Mouse (Mus musculus) embryonic facial prominence, embryonic 13.5 days (tissue): ENCODE measurements around the gene Arhgap27. TPM values are rescaled to one million over a fixed set of nuclear protein-coding genes. Genes with fewer than 3 reads are reported as not detected.

Experiments used
- ATAC-seq: fragments of 200-750 bp; cut with Nextera tagmentation; 2 replicates; pipeline ENCODE4 v1.8.0; 2017; ENCODE audit warnings: low read depth; ENCODE audit not compliant: insufficient number of reproducible peaks, insufficient read depth, low FRiP score, low TSS enrichment
- H3K27ac ChIP-seq: fragments of 300-500 bp; sonication (generic); 2 replicates; pipeline ENCODE4 v1.5.1; 2015; ENCODE audit warnings: moderate library complexity, mild to moderate bottlenecking, inconsistent platforms
- H3K27me3 ChIP-seq: fragments of 300-500 bp; sonication (generic); 2 replicates; pipeline ENCODE4 v1.6.1; 2015; ENCODE audit warnings: mild to moderate bottlenecking, inconsistent platforms
- H3K36me3 ChIP-seq: fragments of 300-500 bp; sonication (generic); 2 replicates; pipeline ENCODE4 v1.6.1; 2015; ENCODE audit warnings: mild to moderate bottlenecking, inconsistent platforms
- H3K4me1 ChIP-seq: fragments of 300-500 bp; sonication (generic); 2 replicates; pipeline ENCODE4 v1.6.1; 2015; ENCODE audit warnings: inconsistent platforms
- H3K4me2 ChIP-seq: fragments of 300-500 bp; sonication (generic); 2 replicates; pipeline ENCODE4 v1.6.1; 2015; ENCODE audit warnings: moderate library complexity, mild to moderate bottlenecking, inconsistent platforms
- H3K4me3 ChIP-seq: fragments of 300-500 bp; sonication (generic); 2 replicates; pipeline ENCODE4 v1.5.1; 2015; ENCODE audit warnings: mild to moderate bottlenecking, inconsistent platforms
- H3K9ac ChIP-seq: fragments of 300-500 bp; sonication (generic); 2 replicates; pipeline ENCODE4 v1.6.1; 2015; ENCODE audit warnings: mild to moderate bottlenecking, inconsistent platforms
- H3K9me3 ChIP-seq: fragments of 300-500 bp; sonication (generic); 2 replicates; pipeline ENCODE4 v1.6.1; 2016; ENCODE audit warnings: inconsistent platforms
- WGBS: fragments of 180-500 bp; shearing (Covaris S2); methylation state at CpG from one replicate; pipeline ENCODE4 v1.1.7; 2015; ENCODE audit warnings: mixed read lengths; 5-methylcytosine and 5-hydroxymethylcytosine counted together
- polyA plus RNA-seq: library from polyadenylated mRNA; unstranded; fragments of >200 nt; fragmentation: Nextera tagmentation; extraction: Ambion mirVana; gene quantifications from 2 replicates; pipeline ENCODE4 v1.2.1, GENCODE M21; 2015

Arhgap27 gene
- polyA plus RNA-seq, 1 experiment from 2014 or later = 6.8 TPM

DNA sequence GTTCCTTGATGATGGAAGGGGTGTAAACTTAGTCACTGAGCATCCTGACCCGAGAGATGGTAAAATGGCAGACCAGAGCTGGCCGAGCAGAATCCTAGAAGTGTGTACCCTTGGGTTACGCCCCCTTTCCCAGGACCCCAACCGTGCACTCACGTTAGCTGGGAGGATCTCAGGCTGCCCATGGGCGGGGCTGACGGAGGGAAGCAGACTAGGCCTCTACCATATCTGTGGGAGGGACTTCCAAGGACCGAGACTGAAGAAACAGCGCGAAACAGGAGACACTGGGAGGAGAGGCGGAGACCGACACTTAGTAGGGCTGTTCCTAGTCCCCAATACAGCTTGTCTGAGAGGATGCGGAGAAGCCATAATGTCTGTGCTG lies 1.4 kb downstream of the Arhgap27 start:
- no peak for ATAC-seq
- Histone ChIP-seq H3K27me3 (peaks cover 87% of the 10 kb centered on the region), H3K4me3 (peak overlapping the region; percentile 55), H3K9me3 (no peaks in the 10 kb centered on the region), H3K27ac (peak overlapping the region; percentile 78), H3K4me2 (peak overlapping the region; percentile 78), H3K4me1 (peaks cover 47% of the 10 kb centered on the region), H3K36me3 (peaks cover 18% of the 10 kb centered on the region), H3K9ac (peak overlapping the region; percentile 66)
- WGBS = 2% methylated on average over 13 of the region's 13 CpGs

DNA sequence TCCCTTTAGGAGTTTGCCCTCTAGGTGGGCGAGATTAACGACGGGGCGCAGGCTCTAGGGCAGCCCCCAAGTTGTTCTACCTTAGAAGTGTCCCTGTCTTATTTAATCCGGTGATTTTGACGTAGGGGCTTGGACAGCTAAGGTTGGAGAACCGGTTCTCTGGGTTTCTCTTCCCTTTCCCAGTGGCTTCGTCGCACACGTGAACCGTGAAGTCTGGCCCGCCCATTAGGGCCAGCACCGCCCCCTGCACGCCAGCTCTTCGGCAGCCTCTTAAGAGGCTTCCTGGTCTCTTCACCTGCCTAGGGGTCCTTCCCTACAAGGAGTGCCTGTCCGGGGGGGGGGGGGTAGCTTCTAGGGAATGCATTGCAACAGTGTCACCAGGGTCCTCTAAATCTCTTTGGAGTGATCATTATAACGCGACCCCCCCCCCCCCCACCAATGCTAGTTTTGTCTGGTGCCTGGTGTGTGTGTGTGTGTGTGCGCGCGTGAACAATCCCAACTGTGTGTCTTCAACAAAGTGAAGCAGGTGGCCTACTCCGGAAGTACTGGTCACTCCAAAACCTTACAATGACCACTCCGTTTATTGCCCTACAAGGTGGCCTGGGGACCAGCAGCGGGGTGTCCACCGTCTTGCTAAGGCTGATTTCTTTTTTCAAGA lies 2.0 kb downstream of the Arhgap27 start:
- Histone ChIP-seq H3K4me3 (peak overlapping the region; percentile 55), H3K9me3 (no peaks in the 10 kb centered on the region), H3K4me1 (peaks cover 52% of the 10 kb centered on the region), H3K27ac (peak overlapping the region; percentile 48; the same call in 1 of the 2 replicates), H3K27me3 (peaks cover 92% of the 10 kb centered on the region), H3K9ac (no peak overlapping the region), H3K36me3 (peaks cover 13% of the 10 kb centered on the region), H3K4me2 (peak overlapping the region; percentile 78)
- ATAC-seq = 0 out of 2 replicates have a peak, but pooled peaks have one; percentile 11
- WGBS = 2% methylated on average over 25 of the region's 25 CpGs

DNA sequence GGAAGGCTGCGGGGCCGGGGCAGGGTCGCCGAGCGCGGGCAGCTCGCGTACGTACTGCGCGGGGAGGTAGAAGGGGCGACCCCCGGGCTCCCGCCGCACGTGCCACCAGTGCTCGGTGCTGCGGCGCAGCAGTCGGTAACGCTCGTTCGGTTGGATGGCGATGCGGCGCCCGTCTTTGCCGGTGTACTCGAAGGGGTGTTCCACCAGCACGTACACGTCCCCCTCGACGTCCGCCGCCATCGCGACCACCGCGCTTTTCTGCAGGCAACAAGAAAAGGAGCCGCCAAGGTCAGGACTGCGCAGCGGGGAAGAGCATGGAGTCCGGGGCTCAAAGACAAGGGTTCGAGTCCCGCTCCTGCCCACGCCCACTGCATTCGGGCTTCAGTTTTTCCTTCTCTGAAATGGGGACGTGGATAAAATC lies 2.8 kb downstream of the Arhgap27 start:
- peaks cover 60% of the 10 kb centered on the region for H3K4me1 ChIP-seq
- H3K36me3 ChIP-seq = peaks cover 6% of the 10 kb centered on the region
- 2% methylated on average over 48 of the region's 48 CpGs for WGBS
- H3K9ac ChIP-seq = peak overlapping the region; percentile 69
- no peak for ATAC-seq
- H3K4me3 ChIP-seq = peak overlapping the region; percentile 55
- H3K27ac ChIP-seq = peak overlapping the region; percentile 48; the same call in 1 of the 2 replicates
- H3K9me3 ChIP-seq = no peaks in the 10 kb centered on the region
- H3K4me2 ChIP-seq = peak overlapping the region; percentile 78
- peaks cover 95% of the 10 kb centered on the region for H3K27me3 ChIP-seq

DNA sequence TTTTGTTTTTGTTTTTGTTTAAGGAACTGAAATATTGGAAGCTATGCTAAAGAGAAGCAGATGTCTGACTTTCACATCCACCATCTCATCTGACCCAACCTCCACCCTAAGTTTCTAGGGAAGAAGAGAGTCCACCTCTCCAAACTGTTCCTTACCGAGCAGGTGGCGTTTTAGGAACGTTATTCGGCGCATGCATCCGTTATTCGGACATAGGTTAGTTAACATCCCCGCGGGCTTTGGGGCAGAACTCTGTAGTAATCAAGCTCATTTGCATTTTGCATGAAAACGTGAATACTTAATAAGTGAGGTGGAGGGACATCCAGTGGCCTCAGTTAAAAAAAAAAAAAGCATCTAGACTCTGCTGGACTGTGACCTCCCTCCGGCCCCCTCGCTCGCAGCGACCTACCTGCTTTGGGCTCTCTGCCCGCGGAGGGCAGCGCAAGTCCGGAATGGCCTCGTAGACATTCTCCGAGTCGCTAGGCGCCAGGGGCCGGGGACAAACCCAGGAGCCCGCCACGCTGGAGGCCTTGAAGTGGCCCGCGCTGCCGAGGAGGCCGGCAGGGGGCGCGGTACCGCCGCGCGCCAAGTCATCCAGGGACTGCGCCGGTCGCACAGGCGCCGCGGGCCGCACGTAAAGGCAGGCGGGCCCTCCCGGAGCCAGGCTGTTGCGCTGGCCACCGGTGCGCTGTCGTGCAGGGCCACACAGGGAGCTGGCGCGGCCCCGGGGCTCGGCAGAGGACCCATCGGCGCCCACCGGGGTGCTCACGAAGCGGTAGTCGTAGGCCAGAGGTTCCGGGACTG lies 3.5 kb downstream of the Arhgap27 start:
- H3K27ac ChIP-seq = peak overlapping the region; percentile 48; the same call in 1 of the 2 replicates
- 1% methylated on average over 60 of the region's 60 CpGs for WGBS
- no peaks in the 10 kb centered on the region for H3K9me3 ChIP-seq
- H3K36me3 ChIP-seq = no peaks in the 10 kb centered on the region; the same call in 1 of the 2 replicates
- peak; percentile 28; the same call in 1 of the 2 replicates for ATAC-seq
- peak overlapping the region; percentile 78 for H3K4me2 ChIP-seq
- peaks cover 65% of the 10 kb centered on the region for H3K4me1 ChIP-seq
- H3K27me3 ChIP-seq = peaks cover 90% of the 10 kb centered on the region
- H3K4me3 ChIP-seq = peak overlapping the region; percentile 55
- H3K9ac ChIP-seq = peak overlapping the region; percentile 69

DNA sequence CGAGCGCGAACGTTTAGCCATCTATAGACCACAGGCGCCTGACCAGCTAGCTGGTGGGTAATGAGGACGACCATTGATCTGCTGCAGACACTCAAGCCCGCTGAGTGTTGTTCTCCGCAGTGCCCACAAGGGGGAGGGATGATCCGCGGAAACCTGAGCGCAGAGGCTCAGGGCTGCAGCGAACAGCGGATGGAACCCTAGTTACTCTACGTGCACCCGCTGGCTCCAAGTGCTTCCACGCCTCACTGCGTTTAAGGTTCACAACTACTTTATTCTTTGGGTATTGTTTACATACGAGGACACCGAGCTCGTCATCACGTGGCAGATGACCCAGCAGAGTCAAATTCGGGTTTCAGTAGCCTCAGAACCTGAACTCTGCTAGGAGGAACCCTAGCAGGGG lies 4.4 kb downstream of the Arhgap27 start:
- 2% methylated on average over 22 of the region's 22 CpGs for WGBS
- H3K4me1 ChIP-seq = peaks cover 70% of the 10 kb centered on the region

DNA sequence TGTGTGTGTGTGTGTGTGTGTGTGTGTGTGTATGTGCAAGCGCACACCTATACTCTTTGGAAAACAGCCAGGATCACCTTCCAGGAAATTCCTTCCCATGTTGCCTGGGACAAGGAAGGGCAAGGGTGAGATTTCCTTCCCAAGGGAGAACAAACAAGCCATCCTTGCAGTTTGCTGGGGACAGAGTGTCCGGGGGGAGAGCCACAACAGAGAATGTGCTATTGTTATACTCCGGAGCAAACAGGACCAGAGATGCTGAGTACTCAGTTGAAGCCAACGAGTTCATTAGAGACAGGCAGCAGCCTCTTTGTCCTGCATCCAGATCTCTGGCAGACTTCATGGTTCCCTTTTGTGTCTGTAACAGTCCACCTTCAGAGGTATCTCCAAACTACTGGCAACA lies 5.2 kb downstream of the Arhgap27 start:
- H3K36me3 ChIP-seq = no peaks in the 10 kb centered on the region
- no peak overlapping the region for H3K27ac ChIP-seq
- ATAC-seq = no peak
- no peak overlapping the region; the same call in 1 of the 2 replicates for H3K9ac ChIP-seq
- WGBS = 48% methylated on average over 4 of the region's 4 CpGs
- peaks cover 65% of the 10 kb centered on the region for H3K4me1 ChIP-seq
- no peaks in the 10 kb centered on the region for H3K9me3 ChIP-seq
- H3K27me3 ChIP-seq = peaks cover 73% of the 10 kb centered on the region
- H3K4me3 ChIP-seq = no peak overlapping the region
- peak overlapping the region; percentile 78 for H3K4me2 ChIP-seq

More for the DNA sequence above, 4.4 kb downstream of the Arhgap27 start:
- peak overlapping the region; percentile 78 for H3K4me2 ChIP-seq
- no peaks in the 10 kb centered on the region for H3K9me3 ChIP-seq
- no peak overlapping the region for H3K27ac ChIP-seq
- peak overlapping the region; percentile 44 for H3K9ac ChIP-seq
- no peaks in the 10 kb centered on the region for H3K36me3 ChIP-seq
- no peak for ATAC-seq
- peaks cover 81% of the 10 kb centered on the region for H3K27me3 ChIP-seq
- H3K4me3 ChIP-seq = peak overlapping the region; percentile 55

DNA sequence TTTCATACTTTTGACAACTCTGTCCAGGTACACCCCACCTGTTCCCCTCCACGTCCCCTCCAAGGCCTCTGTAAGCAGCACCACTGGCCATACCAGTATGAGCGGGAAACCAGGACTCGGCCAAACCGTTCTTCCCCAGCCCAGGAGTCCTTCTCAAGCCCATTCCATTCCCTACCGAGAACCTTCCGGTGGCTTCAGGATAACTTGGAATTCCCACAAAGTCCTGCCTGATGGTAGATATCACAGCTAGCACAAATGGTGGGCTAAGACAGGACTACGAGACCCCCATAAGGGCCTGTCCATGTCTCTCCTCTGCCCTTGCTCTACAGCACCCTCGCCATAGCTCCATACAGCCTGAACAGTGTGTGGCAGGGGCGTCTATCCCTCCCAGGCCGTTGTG lies 5.8 kb downstream of the Arhgap27 start:
- Histone ChIP-seq H3K27me3 (peaks cover 67% of the 10 kb centered on the region), H3K9ac (no peak overlapping the region), H3K36me3 (no peaks in the 10 kb centered on the region), H3K27ac (no peak overlapping the region), H3K4me2 (no peak overlapping the region), H3K4me1 (peaks cover 59% of the 10 kb centered on the region), H3K4me3 (no peak overlapping the region), H3K9me3 (0 out of 2 replicates have a peak, but pooled peaks cover 3% of the 10 kb centered on the region)
- no peak for ATAC-seq
- WGBS = 92% methylated on average over 10 of the region's 10 CpGs

DNA sequence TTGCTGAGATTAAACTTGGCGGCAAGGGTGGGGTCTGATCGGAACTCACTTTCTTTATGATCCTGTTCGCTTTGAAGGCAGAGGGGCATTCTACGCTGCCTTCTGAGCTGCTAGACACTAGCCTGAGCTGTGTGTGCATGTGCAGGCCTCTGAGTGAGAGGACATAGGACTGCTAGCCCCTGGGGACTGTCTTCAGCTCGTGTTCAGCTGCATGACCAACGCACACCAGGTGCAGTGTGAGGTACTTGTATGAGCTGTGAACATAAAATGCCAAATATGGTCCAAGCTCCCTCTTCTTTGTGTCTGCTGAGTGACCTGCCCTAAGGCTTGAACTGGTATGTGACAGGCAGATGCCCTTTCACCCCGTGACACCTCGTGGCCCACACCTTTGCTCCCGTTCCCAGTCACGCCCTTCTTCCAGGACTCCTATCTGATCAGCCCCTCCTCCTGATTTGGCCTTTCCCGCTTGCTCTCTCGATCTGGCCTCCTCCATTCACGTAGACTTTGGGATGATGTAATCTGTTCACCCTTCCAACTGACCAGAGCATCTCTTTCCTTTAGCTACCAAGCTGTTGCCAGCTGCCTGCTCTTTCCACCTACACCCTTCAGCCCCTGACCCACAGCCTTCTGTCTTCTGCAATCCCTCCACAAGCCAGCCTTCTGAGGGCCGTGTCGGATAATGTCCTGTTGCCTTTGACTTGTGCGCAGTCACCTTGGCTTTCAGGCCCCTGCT lies 6.4 kb downstream of the Arhgap27 start:
- Histone ChIP-seq H3K9me3 (0 out of 2 replicates have a peak, but pooled peaks cover 3% of the 10 kb centered on the region), H3K9ac (0 out of 2 replicates have a peak overlapping the region, but pooled peaks have one; percentile 1), H3K4me3 (no peak overlapping the region), H3K27me3 (peaks cover 61% of the 10 kb centered on the region), H3K27ac (no peak overlapping the region), H3K4me2 (no peak overlapping the region), H3K36me3 (no peaks in the 10 kb centered on the region), H3K4me1 (peaks cover 53% of the 10 kb centered on the region)
- no peak for ATAC-seq
- WGBS = 70% methylated on average over 16 of the region's 16 CpGs

DNA sequence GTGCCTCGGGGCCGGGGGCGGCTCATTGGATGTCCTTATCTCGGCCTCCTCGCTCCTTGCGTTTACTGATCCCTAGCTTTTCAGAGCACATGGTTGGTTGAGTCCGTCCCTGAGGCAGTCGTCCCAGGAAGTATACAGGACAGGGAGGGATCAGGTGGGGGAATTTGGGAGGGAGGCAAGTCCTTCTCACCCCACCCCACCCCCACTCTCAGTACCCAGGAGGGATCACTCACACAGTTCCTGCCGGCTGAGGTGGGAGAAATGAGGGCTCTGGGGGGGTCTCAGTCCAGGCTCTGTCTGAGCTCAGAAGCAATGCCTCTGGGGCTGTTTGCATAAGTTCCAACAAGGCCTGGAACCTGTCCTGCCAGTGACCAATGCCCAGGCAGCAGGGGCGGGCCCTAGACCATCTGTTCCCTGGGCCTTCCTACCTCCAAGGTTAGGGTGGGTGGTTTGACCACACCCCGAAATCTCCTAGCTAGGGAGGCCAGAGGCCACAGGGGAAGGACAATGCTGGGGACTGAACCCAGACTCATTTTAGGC lies 7.4 kb downstream of the Arhgap27 start:
- peaks cover 43% of the 10 kb centered on the region for H3K4me1 ChIP-seq
- H3K27ac ChIP-seq = no peak overlapping the region; the same call in 1 of the 2 replicates
- 0 out of 2 replicates have a peak overlapping the region, but pooled peaks have one; percentile 27 for H3K9ac ChIP-seq
- no peaks in the 10 kb centered on the region for H3K36me3 ChIP-seq
- no peak for ATAC-seq
- no peak overlapping the region for H3K4me3 ChIP-seq
- peaks cover 50% of the 10 kb centered on the region for H3K27me3 ChIP-seq
- WGBS = 26% methylated on average over 11 of the region's 11 CpGs
- peak overlapping the region; percentile 2; the same call in 1 of the 2 replicates for H3K4me2 ChIP-seq
- H3K9me3 ChIP-seq = 0 out of 2 replicates have a peak, but pooled peaks cover 3% of the 10 kb centered on the region

DNA sequence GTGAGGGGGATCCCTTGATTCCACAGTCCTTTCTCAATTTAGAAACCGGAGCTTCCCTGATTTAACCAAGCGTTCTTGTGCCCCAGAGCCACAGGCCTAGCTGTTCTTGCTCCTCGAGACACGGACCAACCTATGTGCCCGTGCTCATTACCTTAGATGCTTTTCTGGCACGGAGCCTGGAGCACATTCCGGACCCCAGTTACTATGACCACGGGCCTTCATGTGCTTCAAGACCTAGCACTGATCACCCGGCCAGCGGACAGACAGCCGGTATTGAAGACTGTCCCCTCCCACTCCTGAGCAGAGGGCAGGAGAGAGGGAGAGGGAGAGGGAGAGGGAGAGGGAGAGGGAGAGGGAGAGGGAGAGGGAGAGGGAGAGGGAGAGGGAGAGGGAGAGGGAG lies 8.2 kb downstream of the Arhgap27 start:
- ATAC-seq = no peak
- Histone ChIP-seq H3K4me1 (peaks cover 40% of the 10 kb centered on the region), H3K4me2 (no peak overlapping the region), H3K27me3 (peaks cover 42% of the 10 kb centered on the region), H3K27ac (no peak overlapping the region; the same call in 1 of the 2 replicates), H3K4me3 (no peak overlapping the region), H3K36me3 (no peaks in the 10 kb centered on the region), H3K9me3 (0 out of 2 replicates have a peak, but pooled peaks cover 3% of the 10 kb centered on the region), H3K9ac (no peak overlapping the region)
- 15% methylated on average over 11 of the region's 11 CpGs for WGBS

DNA sequence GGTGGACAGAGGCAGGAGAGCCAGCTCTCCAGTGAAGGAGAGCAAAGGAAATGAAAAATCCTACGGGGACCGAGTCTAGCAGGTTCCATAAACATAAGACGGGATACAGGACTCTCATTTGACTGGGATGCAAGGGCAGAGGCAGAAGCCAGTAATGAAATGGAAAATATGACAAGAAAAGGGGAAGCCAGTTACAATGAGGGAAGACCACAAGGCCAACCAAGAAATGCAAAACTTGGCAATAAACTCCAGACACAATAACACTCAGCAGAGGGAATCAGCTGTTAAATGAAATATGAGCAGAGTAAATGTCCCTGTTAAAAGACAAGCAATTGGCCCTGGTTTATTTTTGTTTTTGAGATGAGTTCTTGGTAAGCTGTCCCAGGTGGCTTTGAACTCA lies 9.5 kb downstream of the Arhgap27 start:
- Histone ChIP-seq H3K4me2 (no peak overlapping the region), H3K36me3 (no peaks in the 10 kb centered on the region), H3K27ac (no peak overlapping the region), H3K27me3 (peaks cover 30% of the 10 kb centered on the region), H3K4me3 (no peak overlapping the region), H3K9me3 (0 out of 2 replicates have a peak, but pooled peaks cover 3% of the 10 kb centered on the region), H3K4me1 (peaks cover 31% of the 10 kb centered on the region), H3K9ac (no peak overlapping the region)
- WGBS = 65% methylated on average over 3 of the region's 3 CpGs
- no peak for ATAC-seq
